Mouse (Mus musculus) intestine, postnatal 0 days (tissue): Measurements from ENCODE around the gene Gnao1. TPM values are rescaled to one million over a fixed set of nuclear protein-coding genes. Genes with fewer than 3 reads are reported as not detected.

Experiments
- ATAC-seq: fragments of 200-750 bp; cut with Nextera tagmentation; 2 replicates; pipeline ENCODE4 v1.8.0; 2017; ENCODE audit warnings: mild to moderate bottlenecking, moderate TSS enrichment, moderate library complexity
- H3K27ac ChIP-seq: fragments of 300-500 bp; sonication (generic); 2 replicates; pipeline ENCODE4 v1.5.1; 2014; ENCODE audit warnings: mild to moderate bottlenecking, low read depth, low read length, moderate library complexity
- H3K27me3 ChIP-seq: fragments of 300-500 bp; sonication (generic); replicated peaks from 2 replicates; pipeline ENCODE4 v1.6.1; 2014; ENCODE audit warnings: low read length, mixed read lengths; ENCODE audit not compliant: control insufficient read depth, insufficient read depth
- H3K36me3 ChIP-seq: fragments of 300-500 bp; sonication (generic); 2 replicates; pipeline ENCODE4 v1.6.1; 2014; ENCODE audit warnings: mild to moderate bottlenecking, moderate library complexity; ENCODE audit not compliant: control insufficient read depth, insufficient read depth
- H3K4me1 ChIP-seq: fragments of 300-500 bp; sonication (generic); replicated peaks from 2 replicates; pipeline ENCODE4 v1.6.1; 2014; ENCODE audit warnings: antibody characterized with exemption, low read length, mixed read lengths; ENCODE audit not compliant: control insufficient read depth, insufficient read depth
- H3K4me2 ChIP-seq: fragments of 300-500 bp; sonication (generic); replicated peaks from 2 replicates; pipeline ENCODE4 v1.6.1; 2014; ENCODE audit warnings: low read depth, mild to moderate bottlenecking, moderate library complexity
- H3K4me3 ChIP-seq: fragments of 300-500 bp; sonication (generic); 2 replicates; pipeline ENCODE4 v1.5.1; 2014; ENCODE audit warnings: low read depth, low read length
- H3K9ac ChIP-seq: fragments of 300-500 bp; sonication (generic); 2 replicates; pipeline ENCODE4 v1.6.1; 2014; ENCODE audit warnings: mild to moderate bottlenecking, low read depth, low read length
- H3K9me3 ChIP-seq: fragments of 300-500 bp; sonication (generic); 2 replicates; pipeline ENCODE4 v1.6.1; 2016; ENCODE audit warnings: mixed run types; ENCODE audit not compliant: control insufficient read depth
- CTCF ChIP-seq: sonication (generic); IDR thresholded peaks from 2 replicates; pipeline ENCODE4 v1.5.1; 2016; ENCODE audit warnings: low read depth, mild to moderate bottlenecking, control low read depth, antibody characterized with exemption, moderate library complexity
- WGBS: fragments of 180-500 bp; shearing (Covaris S2); extraction: QIAGEN DNeasy Blood & Tissue Kit; methylation state at CpG from one replicate; pipeline ENCODE4 v1.1.7; 2014; 5-methylcytosine and 5-hydroxymethylcytosine counted together
- polyA plus RNA-seq: library from polyadenylated mRNA; unstranded; fragments of >200 nt; fragmentation: Nextera tagmentation; extraction: Ambion mirVana; gene quantifications from 2 replicates; pipeline ENCODE4 v1.2.1, GENCODE M21; 2015

Gene Gnao1
- polyA plus RNA-seq, 1 experiment from 2014 or later: 6.9 TPM

DNA sequence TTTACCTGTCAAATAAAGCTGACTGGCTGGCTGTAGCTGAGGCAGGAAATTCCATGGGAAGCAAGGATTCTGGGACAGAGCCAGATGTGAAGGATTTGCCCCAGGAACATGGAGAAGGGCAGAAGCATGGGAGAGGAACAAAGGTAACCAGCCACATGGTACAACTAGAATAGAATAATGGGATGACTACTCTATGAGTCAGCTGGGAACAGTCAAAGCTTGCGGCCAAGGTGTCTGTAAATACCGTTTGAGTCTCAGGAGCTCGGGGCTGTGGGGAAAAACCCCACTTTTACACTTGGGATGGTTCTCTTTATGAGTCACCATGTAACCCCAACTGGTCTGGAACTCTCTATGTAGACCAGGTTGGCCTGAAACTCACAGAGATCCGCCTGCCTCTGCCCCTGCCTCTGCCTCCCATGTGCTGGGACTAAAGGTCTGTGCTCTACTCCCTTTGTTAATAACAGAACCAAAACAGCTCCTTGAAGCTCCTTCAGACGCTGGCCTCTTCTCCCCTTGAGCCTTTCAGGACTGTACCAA is 172.0 kb downstream of the Gnao1 start:
- no peak overlapping the region for H3K4me2 ChIP-seq
- TF ChIP-seq CTCF: no peak
- no peaks in the 10 kb centered on the region for H3K9me3 ChIP-seq
- no peak overlapping the region for H3K4me3 ChIP-seq
- no peak overlapping the region for H3K9ac ChIP-seq
- 87% methylated on average over 5 of the region's 5 CpGs for WGBS
- ATAC-seq: no peak
- H3K36me3 ChIP-seq: peaks cover 78% of the 10 kb centered on the region
- H3K27ac ChIP-seq: no peak overlapping the region
- H3K27me3 ChIP-seq: no peaks in the 10 kb centered on the region
- no peaks in the 10 kb centered on the region for H3K4me1 ChIP-seq

- H3K9me3 ChIP-seq: no peaks in the 10 kb centered on the region
- no peak overlapping the region for H3K4me2 ChIP-seq
- no peak overlapping the region for H3K9ac ChIP-seq
- 83% methylated on average over 3 of the region's 3 CpGs for WGBS
- ATAC-seq: no peak
- H3K27me3 ChIP-seq: no peaks in the 10 kb centered on the region
- H3K36me3 ChIP-seq: peaks cover 78% of the 10 kb centered on the region
- no peak overlapping the region for H3K27ac ChIP-seq
- H3K4me1 ChIP-seq: no peaks in the 10 kb centered on the region
- no peak overlapping the region for H3K4me3 ChIP-seq
- TF ChIP-seq CTCF: peak; percentile 54
Observed at GRCm38 (mm10) chr8:93983827-93984226, 174.1 kb downstream of the Gnao1 start.

GRCm38 (mm10) chr8:93984731-93985130 is 175.0 kb downstream of the Gnao1 start:
- Histone ChIP-seq H3K4me3 (no peak overlapping the region), H3K27ac (no peak overlapping the region), H3K36me3 (peaks cover 75% of the 10 kb centered on the region), H3K27me3 (no peaks in the 10 kb centered on the region), H3K9me3 (no peaks in the 10 kb centered on the region), H3K4me2 (no peak overlapping the region), H3K4me1 (no peaks in the 10 kb centered on the region), H3K9ac (no peak overlapping the region)
- 85% methylated on average over 3 of the region's 3 CpGs for WGBS
- no peak for ATAC-seq
- TF ChIP-seq CTCF: no peak

DNA sequence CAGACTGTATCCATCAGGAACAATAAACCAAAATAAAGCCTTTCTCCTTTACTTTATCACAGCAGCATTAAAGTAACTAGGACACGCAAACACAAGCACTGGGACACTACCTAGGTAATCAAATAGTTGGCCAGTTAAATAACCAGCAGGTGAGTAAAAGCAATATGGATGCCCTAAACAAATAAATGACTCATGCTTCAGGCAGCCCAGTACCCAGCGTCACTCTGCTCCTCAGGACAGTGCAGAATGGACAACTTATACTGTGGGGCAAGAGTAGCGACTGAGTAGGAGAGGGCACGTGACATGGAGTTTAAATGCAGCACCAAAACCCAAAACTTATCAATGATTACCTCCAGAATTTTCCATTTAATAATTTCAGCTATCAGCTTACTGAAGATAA is 180.0 kb downstream of the Gnao1 start:
- no peaks in the 10 kb centered on the region for H3K9me3 ChIP-seq
- WGBS: 61% methylated on average over 4 of the region's 4 CpGs
- H3K4me2 ChIP-seq: no peak overlapping the region
- H3K9ac ChIP-seq: no peak overlapping the region
- H3K4me1 ChIP-seq: no peaks in the 10 kb centered on the region
- TF ChIP-seq CTCF: no peak
- H3K27ac ChIP-seq: no peak overlapping the region
- H3K27me3 ChIP-seq: no peaks in the 10 kb centered on the region
- ATAC-seq: peak; percentile 65; the same call in 1 of the 2 replicates
- H3K36me3 ChIP-seq: peaks cover 50% of the 10 kb centered on the region
- no peak overlapping the region for H3K4me3 ChIP-seq

GRCm38 (mm10) chr8:93998961-93999360 is 189.2 kb downstream of the Gnao1 start:
- no peaks in the 10 kb centered on the region for H3K27me3 ChIP-seq
- H3K4me2 ChIP-seq: no peak overlapping the region
- 89% methylated on average over 2 of the region's 2 CpGs for WGBS
- H3K4me3 ChIP-seq: no peak overlapping the region
- H3K9me3 ChIP-seq: no peaks in the 10 kb centered on the region
- no peaks in the 10 kb centered on the region for H3K4me1 ChIP-seq
- ATAC-seq: no peak
- no peak for TF ChIP-seq CTCF
- no peak overlapping the region for H3K27ac ChIP-seq
- peaks cover 54% of the 10 kb centered on the region for H3K36me3 ChIP-seq
- H3K9ac ChIP-seq: no peak overlapping the region

GRCm38 (mm10) chr8:94004139-94004538 is 194.4 kb downstream of the Gnao1 start:
- Histone ChIP-seq H3K36me3 (peaks cover 34% of the 10 kb centered on the region), H3K27ac (no peak overlapping the region), H3K4me3 (no peak overlapping the region), H3K27me3 (no peaks in the 10 kb centered on the region), H3K4me1 (0 out of 2 replicates have a peak, but pooled peaks cover 2% of the 10 kb centered on the region), H3K9me3 (no peaks in the 10 kb centered on the region), H3K4me2 (no peak overlapping the region), H3K9ac (no peak overlapping the region)
- WGBS: 89% methylated on average over 9 of the region's 9 CpGs
- no peak for ATAC-seq
- no peak for TF ChIP-seq CTCF
